In the genomic region with DNA sequence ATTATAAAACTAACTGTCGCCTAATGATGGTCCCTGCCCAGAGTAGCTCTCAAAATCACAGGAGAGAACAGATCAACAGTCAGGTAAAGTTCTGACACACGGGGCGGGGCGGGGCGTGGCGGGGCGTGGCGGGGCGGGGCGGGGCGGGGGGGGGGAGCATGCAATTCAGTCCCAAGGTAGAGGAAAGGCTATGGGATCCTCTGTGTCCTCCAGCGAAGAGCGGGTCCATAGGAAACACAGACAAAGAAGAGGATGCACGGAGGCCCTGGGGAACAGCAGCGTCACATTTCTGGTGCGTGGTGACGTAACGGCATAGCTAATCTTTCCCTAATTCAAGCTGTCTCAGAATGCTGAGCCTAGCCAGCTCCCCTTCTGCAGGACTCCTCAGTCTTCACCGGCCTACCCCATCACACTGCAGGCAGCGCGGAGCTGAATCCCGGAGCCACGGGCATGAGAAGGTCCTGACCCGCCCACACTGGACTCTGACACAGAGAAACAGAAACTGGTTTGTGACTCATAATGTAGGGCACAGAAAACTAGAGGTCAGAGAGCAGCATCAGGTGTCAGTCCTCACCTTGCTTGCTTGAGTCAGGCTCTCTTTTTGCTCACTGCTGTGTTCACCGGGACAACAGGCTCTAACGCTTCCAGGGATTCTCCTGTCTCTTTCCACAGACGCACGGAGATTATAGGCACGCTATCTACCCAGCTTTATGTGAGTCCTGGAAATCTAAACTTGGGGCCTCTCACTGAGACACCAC, we compare ENCODE assay signal across 8 mouse cellular contexts. TPM values are rescaled to one million over a fixed set of nuclear protein-coding genes. Genes with fewer than 3 reads are reported as not detected.
A peak's percentile ranks its signal among the peaks of the same experiment; 100 is the strongest.
DNase-seq lines count a peak whose midpoint lies in the region; ATAC-seq and TF ChIP-seq lines count a peak whose summit lies in the region.

No protein-coding gene starts in this region.

- no peak overlapping the region for H3K4me3 ChIP-seq in lung, postnatal 0 days (ENCODE audit: low read depth, low read length)
- no peak overlapping the region for H3K4me3 ChIP-seq in forebrain, embryonic 13.5 days
- H3K4me3 ChIP-seq in midbrain, embryonic 15.5 days: peak overlapping the region; percentile 16; the same call in 1 of the 2 replicates

- peak; percentile 26 for DNase-seq in lung, postnatal 0 days (ENCODE audit: low spot score)
- no peak for DNase-seq in lung, postnatal 25 days (ENCODE audit: low spot score)
- peak; percentile 48 for DNase-seq in kidney, postnatal 10 days
- no peak for DNase-seq in T-cell, adult 2 months (ENCODE audit: low spot score)
- no peak for DNase-seq in gastrocnemius, postnatal 4 days (ENCODE audit: low spot score in 2 of 2)
- no peak for DNase-seq in lung, adult 18-20 months

- no peak overlapping the region for H3K9ac ChIP-seq in lung, postnatal 0 days (replicated peaks; ENCODE audit: low read depth)
- H3K9ac ChIP-seq in forebrain, embryonic 13.5 days: no peak overlapping the region
- H3K9ac ChIP-seq in midbrain, embryonic 15.5 days: no peak overlapping the region

- H3K9me3 ChIP-seq in lung, postnatal 0 days (ENCODE audit: low read length): no peaks in the 10 kb centered on the region
- H3K9me3 ChIP-seq in forebrain, embryonic 13.5 days (replicated peaks): no peaks in the 10 kb centered on the region
- no peaks in the 10 kb centered on the region for H3K9me3 ChIP-seq in midbrain, embryonic 15.5 days

- H3K4me2 ChIP-seq in lung, postnatal 0 days (replicated peaks; ENCODE audit: low read depth, low read length): 0 out of 2 replicates have a peak overlapping the region, but pooled peaks have one; percentile 30
- H3K4me2 ChIP-seq in forebrain, embryonic 13.5 days: peak overlapping the region; percentile 41
- peak overlapping the region; percentile 36 for H3K4me2 ChIP-seq in midbrain, embryonic 15.5 days

- peaks cover 9% of the 10 kb centered on the region for H3K4me1 ChIP-seq in lung, postnatal 0 days (ENCODE audit: insufficient read depth, low read depth, low read length)
- no peaks in the 10 kb centered on the region for H3K4me1 ChIP-seq in forebrain, embryonic 13.5 days
- H3K4me1 ChIP-seq in midbrain, embryonic 15.5 days: no peaks in the 10 kb centered on the region

- no peaks in the 10 kb centered on the region for H3K27me3 ChIP-seq in lung, postnatal 0 days (replicated peaks; ENCODE audit: insufficient read depth, low read length)
- H3K27me3 ChIP-seq in forebrain, embryonic 13.5 days: no peaks in the 10 kb centered on the region
- H3K27me3 ChIP-seq in midbrain, embryonic 15.5 days (replicated peaks): no peaks in the 10 kb centered on the region

- TF ChIP-seq EP300 in lung, postnatal 0 days (IDR thresholded peaks at IDR 0.05): no peak

- ATAC-seq in lung, postnatal 0 days: no peak
- peak; percentile 50 for ATAC-seq in forebrain, embryonic 13.5 days
- ATAC-seq in midbrain, embryonic 15.5 days (replicated peaks): peak; percentile 41; the same call in 1 of the 2 replicates

- no peaks in the 10 kb centered on the region for H3K36me3 ChIP-seq in lung, postnatal 0 days (ENCODE audit: insufficient read depth, low read length)
- no peaks in the 10 kb centered on the region for H3K36me3 ChIP-seq in forebrain, embryonic 13.5 days (ENCODE audit: poor library complexity, severe bottlenecking)
- no peaks in the 10 kb centered on the region for H3K36me3 ChIP-seq in midbrain, embryonic 15.5 days (replicated peaks)

- H3K27ac ChIP-seq in lung, postnatal 0 days (ENCODE audit: low read length): no peak overlapping the region
- H3K27ac ChIP-seq in forebrain, embryonic 13.5 days: no peak overlapping the region
- H3K27ac ChIP-seq in midbrain, embryonic 15.5 days: no peak overlapping the region

- 66% methylated on average over 23 of the region's 29 CpGs for WGBS in lung, postnatal 0 days
- WGBS in forebrain, embryonic 13.5 days: 53% methylated on average over 29 of the region's 29 CpGs
- 60% methylated on average over 29 of the region's 29 CpGs for WGBS in midbrain, embryonic 15.5 days

- no peak for TF ChIP-seq CTCF in lung, postnatal 0 days (IDR thresholded peaks at IDR 0.05)

RNA-seq across cellular contexts. Expression of gene Gipc2, which starts 14.1 kb away (rescaled TPM):
- polyA plus RNA-seq in lung, postnatal 0 days (2015; fragmentation: Nextera tagmentation; extraction: Ambion mirVana): 86.3 and 107 TPM in 2 replicates
- 2.1 and 2.6 TPM in 2 replicates for polyA plus RNA-seq in forebrain, embryonic 13.5 days (2015; fragmentation: Nextera tagmentation; extraction: Ambion mirVana)
- polyA plus RNA-seq in midbrain, embryonic 15.5 days (2015; fragmentation: Nextera tagmentation; extraction: Ambion mirVana): 7.8 and 12.3 TPM in 2 replicates
- total RNA-seq in gastrocnemius, postnatal 4 days (2021): 1 to 10 TPM in 1 of 2 experiments, under 1 TPM in 1; 0.86 to 1.4 TPM

RNA-seq across cellular contexts. Expression of gene Dnajb4, which starts 58.2 kb away (rescaled TPM):
- 54.0 and 58.7 TPM in 2 replicates for polyA plus RNA-seq in lung, postnatal 0 days (2015; fragmentation: Nextera tagmentation; extraction: Ambion mirVana)
- 23.8 and 28.9 TPM in 2 replicates for polyA plus RNA-seq in forebrain, embryonic 13.5 days (2015; fragmentation: Nextera tagmentation; extraction: Ambion mirVana)
- 40.0 and 41.0 TPM in 2 replicates for polyA plus RNA-seq in midbrain, embryonic 15.5 days (2015; fragmentation: Nextera tagmentation; extraction: Ambion mirVana)
- total RNA-seq in gastrocnemius, postnatal 4 days (2021): 10 to 100 TPM; 65.3 to 87.7 TPM

RNA-seq across cellular contexts. Expression of gene Fubp1, which starts 58.3 kb away (rescaled TPM):
- polyA plus RNA-seq in lung, postnatal 0 days (2015; fragmentation: Nextera tagmentation; extraction: Ambion mirVana): 74.9 and 95.5 TPM in 2 replicates
- 399 and 412 TPM in 2 replicates for polyA plus RNA-seq in forebrain, embryonic 13.5 days (2015; fragmentation: Nextera tagmentation; extraction: Ambion mirVana)
- polyA plus RNA-seq in midbrain, embryonic 15.5 days (2015; fragmentation: Nextera tagmentation; extraction: Ambion mirVana): 227 and 232 TPM in 2 replicates
- total RNA-seq in gastrocnemius, postnatal 4 days (2021): 100 to 1,000 TPM; 105 to 116 TPM

Comparison
In these comparisons a context has a peak if more than half of its experiments do, and no peak if none do; other contexts are left out.
1. DNase-seq: peak in lung, postnatal 0 days (single experiment) and kidney, postnatal 10 days (single experiment); none in lung, postnatal 25 days (single experiment), T-cell, adult 2 months (single experiment), gastrocnemius, postnatal 4 days (0 of 2) and lung, adult 18-20 months (0 of 2).
2. Peak in every context shown above with its lines, with median percentiles within 50 percentile points of each other: H3K4me2 ChIP-seq.